Mouse (Mus musculus) kidney, postnatal 0 days (tissue): ENCODE results near the gene Dclk1. TPM values are rescaled to one million over a fixed set of nuclear protein-coding genes. Genes with fewer than 3 reads are reported as not detected.
A peak's percentile ranks its signal among the peaks of the same experiment; 100 is the strongest.

ENCODE experiments used
- ATAC-seq: fragments of 200-750 bp; cut with Nextera tagmentation; replicated peaks from 2 replicates; pipeline ENCODE4 v1.8.0; 2017; ENCODE audit warnings: low read depth, moderate number of reproducible peaks, moderate TSS enrichment, moderate library complexity; ENCODE audit not compliant: low FRiP score
- DNase-seq: peaks from one replicate; pipeline ENCODE4 v3.0.0-alpha.2; 2016; ENCODE audit warnings: low spot score
- H3K27ac ChIP-seq: fragments of 300-500 bp; sonication (generic); 2 replicates; pipeline ENCODE4 v1.5.1; 2014; ENCODE audit warnings: mild to moderate bottlenecking
- H3K27me3 ChIP-seq: fragments of 300-500 bp; sonication (generic); 2 replicates; pipeline ENCODE4 v1.6.1; 2014; ENCODE audit warnings: low read length, mixed read lengths; ENCODE audit not compliant: insufficient read depth
- H3K36me3 ChIP-seq: fragments of 300-500 bp; sonication (generic); 2 replicates; pipeline ENCODE4 v1.6.1; 2014; ENCODE audit warnings: low read length, mixed read lengths; ENCODE audit not compliant: insufficient read depth
- H3K4me1 ChIP-seq: fragments of 300-500 bp; sonication (generic); replicated peaks from 2 replicates; pipeline ENCODE4 v1.6.1; 2014; ENCODE audit warnings: antibody characterized with exemption, low read length, mixed read lengths; ENCODE audit not compliant: insufficient read depth
- H3K4me2 ChIP-seq: fragments of 300-500 bp; sonication (generic); 2 replicates; pipeline ENCODE4 v1.6.1; 2014; ENCODE audit warnings: mild to moderate bottlenecking, low read length, moderate library complexity, mixed read lengths
- H3K4me3 ChIP-seq: fragments of 300-500 bp; sonication (generic); replicated peaks from 2 replicates; pipeline ENCODE4 v1.5.1; 2014; ENCODE audit warnings: low read depth, low read length
- H3K9ac ChIP-seq: fragments of 300-500 bp; sonication (generic); 2 replicates; pipeline ENCODE4 v1.6.1; 2014; ENCODE audit warnings: low read depth, low read length
- H3K9me3 ChIP-seq: fragments of 300-500 bp; sonication (generic); replicated peaks from 2 replicates; pipeline ENCODE4 v1.6.1; 2016; ENCODE audit warnings: low read length, inconsistent platforms, mixed read lengths
- CTCF ChIP-seq: IDR thresholded peaks from 2 replicates; pipeline ENCODE4 v1.5.1; 2016; ENCODE audit warnings: antibody characterized with exemption, low read depth, mild to moderate bottlenecking, moderate library complexity
- WGBS: fragments of 180-500 bp; shearing (Covaris S2); extraction: QIAGEN DNeasy Blood & Tissue Kit; methylation state at CpG from one replicate; pipeline ENCODE4 v1.1.7; 2014; 5-methylcytosine and 5-hydroxymethylcytosine counted together
- polyA plus RNA-seq: library from polyadenylated mRNA; unstranded; fragments of >200 nt; fragmentation: Nextera tagmentation; extraction: Ambion mirVana; gene quantifications from 2 replicates; pipeline ENCODE4 v1.2.1, GENCODE M21; 2015

The Dclk1 gene
- polyA plus RNA-seq, 1 experiment from 2014 or later: 18.3 TPM

DNA sequence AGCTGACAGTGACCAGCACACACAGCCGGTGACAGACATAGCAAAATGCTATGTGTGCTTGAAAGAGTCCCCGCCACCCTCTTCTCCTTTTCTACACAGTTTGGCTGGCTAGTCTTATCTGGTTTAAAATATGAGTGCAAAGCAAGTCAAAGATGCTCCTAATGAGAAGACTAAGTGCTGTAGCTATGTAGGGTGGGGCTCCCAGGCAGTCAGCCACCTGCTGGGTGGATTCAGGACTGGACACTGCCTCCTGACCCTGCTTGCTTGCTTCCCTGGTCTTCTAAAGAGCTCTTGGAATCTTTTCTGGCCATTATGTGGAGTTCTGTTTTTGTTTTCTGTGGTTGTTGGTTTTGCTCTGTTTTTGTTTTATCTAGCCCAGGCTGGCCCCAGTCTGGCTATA lies 108.0 kb downstream of the Dclk1 start:
- H3K27me3 ChIP-seq: no peaks in the 10 kb centered on the region
- WGBS: 65% methylated on average over 2 of the region's 2 CpGs
- H3K4me1 ChIP-seq: peaks cover 8% of the 10 kb centered on the region
- H3K4me3 ChIP-seq: no peak overlapping the region
- ATAC-seq (no peak), DNase-seq (no peak)
- H3K9me3 ChIP-seq: no peaks in the 10 kb centered on the region
- H3K27ac ChIP-seq: no peak overlapping the region
- H3K9ac ChIP-seq: no peak overlapping the region
- H3K4me2 ChIP-seq: no peak overlapping the region
- H3K36me3 ChIP-seq: no peaks in the 10 kb centered on the region
- no peak for TF ChIP-seq CTCF

DNA sequence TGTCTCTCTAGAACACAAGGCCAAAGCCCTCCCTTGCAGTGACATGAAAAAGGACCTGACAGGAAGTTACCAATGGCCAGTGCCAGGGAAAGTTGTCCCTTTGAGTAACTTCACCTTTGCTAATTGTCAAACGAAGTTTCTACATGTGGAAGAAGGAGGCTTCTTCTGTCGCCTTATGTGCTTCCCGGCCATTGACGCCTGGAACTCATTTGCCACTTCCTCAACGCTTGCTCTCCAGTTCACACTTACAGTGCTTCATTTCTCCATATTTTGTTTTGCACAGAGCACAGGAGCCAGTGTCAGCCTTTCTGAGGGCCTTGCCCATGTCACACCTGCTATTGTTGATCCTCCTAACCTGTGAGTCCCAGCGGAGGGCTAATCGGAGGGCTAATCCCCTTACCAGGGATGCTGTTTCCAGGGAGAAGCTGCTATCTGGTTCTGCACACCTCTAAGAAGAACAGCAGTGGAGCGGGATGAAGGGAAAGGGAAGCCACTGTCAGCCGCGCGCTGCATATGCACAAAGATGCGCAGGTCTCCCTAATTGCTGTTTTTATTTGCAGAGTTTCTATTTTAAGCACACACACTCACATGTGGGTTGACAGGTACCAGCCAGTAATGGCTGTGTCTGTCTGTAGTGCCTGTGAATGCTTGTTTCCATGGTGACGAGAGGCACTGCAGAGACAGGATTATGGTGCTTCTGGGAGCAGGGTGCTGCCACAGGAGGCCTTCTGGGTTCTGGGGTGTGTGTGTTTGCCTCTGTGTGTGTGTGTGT lies 109.3 kb downstream of the Dclk1 start:
- Histone ChIP-seq H3K4me1 (peaks cover 8% of the 10 kb centered on the region), H3K4me3 (no peak overlapping the region), H3K9me3 (no peaks in the 10 kb centered on the region), H3K4me2 (no peak overlapping the region), H3K27me3 (no peaks in the 10 kb centered on the region), H3K27ac (no peak overlapping the region), H3K36me3 (no peaks in the 10 kb centered on the region), H3K9ac (no peak overlapping the region)
- DNase-seq (no peak), ATAC-seq (no peak)
- 82% methylated on average over 13 of the region's 13 CpGs for WGBS
- TF ChIP-seq CTCF: no peak

DNA sequence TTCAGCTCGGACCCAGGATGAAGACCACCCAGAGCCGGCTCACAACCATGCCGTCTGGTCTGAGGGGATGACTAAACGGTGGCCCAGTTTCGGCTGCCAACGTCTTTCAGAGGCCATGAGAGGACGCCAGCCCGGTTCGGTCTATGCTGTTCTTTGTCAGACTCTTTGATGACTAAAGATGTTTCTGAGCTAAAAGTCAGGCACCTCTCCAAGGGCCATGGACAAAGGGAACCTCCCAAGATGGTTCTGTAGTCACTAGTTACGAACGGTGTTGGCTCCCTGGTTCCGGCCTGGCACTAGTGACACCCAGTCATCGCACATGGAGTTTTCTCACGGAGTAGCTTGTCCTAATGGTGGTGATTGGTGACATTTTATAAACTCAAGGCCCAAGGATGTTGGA lies 110.4 kb downstream of the Dclk1 start:
- ATAC-seq: no peak

DNA sequence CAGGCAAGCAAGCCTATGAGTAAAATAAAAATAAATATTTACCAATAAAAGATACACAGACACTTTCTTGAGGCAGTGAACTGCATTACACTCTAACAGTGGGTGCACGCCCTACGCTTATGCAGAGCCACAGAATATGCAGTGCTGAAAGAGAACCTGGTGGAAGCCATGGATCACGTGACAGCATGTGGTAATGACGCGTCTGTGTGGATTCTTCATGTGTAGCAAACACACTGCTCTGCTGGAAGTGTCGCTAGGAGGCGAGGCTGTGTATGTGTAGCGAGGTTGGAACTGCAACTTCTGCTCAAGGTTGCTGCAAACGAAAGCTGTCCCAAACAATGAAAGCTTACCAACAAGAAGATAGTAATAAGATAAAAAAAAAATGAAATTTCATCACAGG lies 111.0 kb downstream of the Dclk1 start:
- ATAC-seq: no peak
- no peak for TF ChIP-seq CTCF
- Histone ChIP-seq H3K9ac (no peak overlapping the region), H3K4me2 (no peak overlapping the region), H3K9me3 (no peaks in the 10 kb centered on the region), H3K4me1 (no peaks in the 10 kb centered on the region; the same call in 1 of the 2 replicates), H3K27ac (no peak overlapping the region), H3K27me3 (no peaks in the 10 kb centered on the region), H3K4me3 (no peak overlapping the region), H3K36me3 (no peaks in the 10 kb centered on the region)
- DNase-seq: no peak
- WGBS: 89% methylated on average over 9 of the region's 9 CpGs

More for the DNA sequence above, 110.4 kb downstream of the Dclk1 start:
- Histone ChIP-seq H3K36me3 (no peaks in the 10 kb centered on the region), H3K4me1 (peaks cover 6% of the 10 kb centered on the region), H3K9me3 (no peaks in the 10 kb centered on the region), H3K27me3 (no peaks in the 10 kb centered on the region), H3K4me3 (no peak overlapping the region), H3K27ac (no peak overlapping the region), H3K4me2 (no peak overlapping the region), H3K9ac (no peak overlapping the region)
- WGBS: 90% methylated on average over 14 of the region's 14 CpGs
- no peak for TF ChIP-seq CTCF
- no peak for DNase-seq

DNA sequence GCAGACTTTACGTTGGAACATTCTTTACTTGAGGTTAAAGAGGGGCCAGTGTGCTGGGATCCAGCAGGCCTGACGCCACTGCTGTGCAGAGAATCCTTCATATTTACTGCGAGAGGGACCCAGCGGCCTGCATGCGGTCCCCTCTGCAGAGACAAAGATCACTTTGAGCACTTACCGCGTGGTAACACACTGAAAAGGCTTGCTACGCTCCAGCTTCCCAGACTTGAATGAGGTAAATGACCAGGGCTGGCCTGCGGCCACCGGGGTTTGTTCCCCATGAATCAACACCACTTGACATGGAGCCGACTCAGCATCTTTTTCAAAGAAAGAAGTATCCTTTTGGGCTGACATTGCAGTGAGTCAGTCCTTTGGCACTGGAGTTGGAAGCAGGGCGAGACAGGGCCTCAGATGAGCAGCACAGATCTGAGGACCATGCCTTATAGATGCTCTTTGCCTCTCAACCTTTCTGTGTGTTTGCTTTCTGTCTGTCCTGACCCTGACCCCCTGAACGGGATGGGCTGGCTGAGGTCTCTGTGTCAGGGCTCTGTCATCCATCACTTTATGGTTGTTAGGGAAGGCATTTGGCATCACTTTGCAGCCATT lies 111.8 kb downstream of the Dclk1 start:
- Histone ChIP-seq H3K9ac (no peak overlapping the region), H3K4me1 (no peaks in the 10 kb centered on the region; the same call in 1 of the 2 replicates), H3K27me3 (no peaks in the 10 kb centered on the region), H3K36me3 (no peaks in the 10 kb centered on the region), H3K27ac (peak overlapping the region; percentile 47; the same call in 1 of the 2 replicates), H3K4me2 (no peak overlapping the region), H3K4me3 (no peak overlapping the region), H3K9me3 (no peaks in the 10 kb centered on the region)
- ATAC-seq (peak; percentile 41; the same call in 1 of the 2 replicates), DNase-seq (peak; percentile 60)
- 23% methylated on average over 13 of the region's 13 CpGs for WGBS
- TF ChIP-seq CTCF: no peak

DNA sequence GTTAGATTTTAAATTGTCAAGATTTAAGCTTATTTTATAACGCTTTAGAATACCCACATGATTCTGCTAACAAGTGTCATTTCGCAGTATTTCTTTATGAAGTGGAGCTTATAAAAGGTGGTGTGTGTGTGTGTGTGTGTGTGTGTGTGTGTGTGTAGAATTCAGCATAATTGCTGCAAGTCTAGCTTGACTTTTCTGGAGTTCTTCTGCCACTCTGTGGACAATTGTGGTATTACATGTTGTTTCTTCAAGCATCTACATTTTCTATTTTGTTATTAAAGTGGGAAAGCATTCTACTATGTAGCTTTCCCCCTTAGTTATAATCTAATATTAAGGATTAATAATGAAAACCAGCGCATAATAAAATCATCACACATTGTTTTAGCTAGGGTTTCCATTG lies 112.6 kb downstream of the Dclk1 start:
- TF ChIP-seq CTCF: peak; percentile 78
- Histone ChIP-seq H3K4me1 (no peaks in the 10 kb centered on the region; the same call in 1 of the 2 replicates), H3K4me3 (no peak overlapping the region), H3K27me3 (no peaks in the 10 kb centered on the region), H3K9me3 (no peaks in the 10 kb centered on the region), H3K36me3 (no peaks in the 10 kb centered on the region), H3K27ac (no peak overlapping the region), H3K4me2 (no peak overlapping the region), H3K9ac (no peak overlapping the region)
- 20% methylated on average over 3 of the region's 3 CpGs for WGBS
- ATAC-seq (no peak), DNase-seq (peak; percentile 68)
